Comparison of ENCODE assay signal across 8 mouse cellular contexts in the genomic region with DNA sequence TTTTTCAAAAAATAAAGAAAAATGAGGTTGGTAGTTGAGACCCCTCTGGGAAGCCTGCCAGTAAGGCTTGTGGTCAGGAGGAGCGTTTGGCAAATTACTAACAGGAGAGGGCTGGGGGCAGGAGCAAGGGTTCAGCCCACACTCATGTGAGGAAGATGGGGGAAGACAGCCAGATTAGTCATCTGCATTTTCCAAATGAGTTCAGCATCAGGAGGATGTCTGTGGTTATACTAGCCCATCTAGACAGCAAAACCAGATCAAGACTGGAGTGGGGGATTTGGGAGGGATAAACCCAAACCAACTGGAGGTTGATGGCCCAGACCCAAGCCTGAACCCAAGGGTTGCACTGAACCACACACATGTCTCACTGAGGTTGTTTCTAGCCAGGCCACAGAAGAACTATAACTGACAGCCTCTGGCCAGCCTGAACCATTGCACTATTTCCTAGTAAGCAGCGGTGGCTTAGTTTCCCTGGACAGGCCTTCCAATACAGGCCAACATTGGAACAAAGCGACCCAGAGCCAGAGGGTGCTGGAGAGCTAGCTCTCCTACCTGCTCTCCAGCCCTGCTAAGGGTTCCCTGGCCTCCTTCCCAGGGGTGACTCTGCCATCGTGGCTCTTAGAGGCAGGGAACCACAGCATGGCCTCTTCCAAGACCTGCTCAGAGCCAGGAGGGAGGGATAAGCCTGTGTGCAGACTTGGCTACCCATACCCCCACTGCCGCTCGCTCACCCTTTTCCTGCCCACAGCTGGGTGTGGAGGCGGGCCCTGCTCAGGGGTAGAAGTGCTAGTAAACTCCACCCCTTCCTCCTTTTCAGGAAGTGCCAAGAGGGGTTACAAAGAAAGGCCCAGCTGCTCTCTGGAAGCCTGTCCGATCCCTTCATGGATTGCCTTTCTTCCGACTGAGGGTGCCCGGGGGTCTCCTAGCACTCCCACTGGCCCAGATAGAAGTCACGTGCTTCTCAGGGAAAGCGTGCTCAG. TPM values are rescaled to one million over a fixed set of nuclear protein-coding genes. Genes with fewer than 3 reads are reported as not detected.
DNase-seq lines count a peak whose midpoint lies in the region; ATAC-seq lines count a peak whose summit lies in the region.

No protein-coding gene starts in this region.

- 64% methylated on average over 12 of the region's 12 CpGs for WGBS in embryonic facial prominence, embryonic 12.5 days
- 59% methylated on average over 12 of the region's 12 CpGs for WGBS in limb, embryonic 15.5 days
- 57% methylated on average over 12 of the region's 12 CpGs for WGBS in neural tube, embryonic 13.5 days

- H3K27me3 ChIP-seq in embryonic facial prominence, embryonic 12.5 days, result no peaks in the 10 kb centered on the region
- no peaks in the 10 kb centered on the region for H3K27me3 ChIP-seq in limb, embryonic 15.5 days
- H3K27me3 ChIP-seq in neural tube, embryonic 13.5 days, result peaks cover 10% of the 10 kb centered on the region

- H3K27ac ChIP-seq in embryonic facial prominence, embryonic 12.5 days, result peak overlapping the region; percentile 77
- peak overlapping the region; percentile 80 for H3K27ac ChIP-seq in limb, embryonic 15.5 days
- H3K27ac ChIP-seq in neural tube, embryonic 13.5 days (replicated peaks), result peak overlapping the region; percentile 20; the same call in 1 of the 2 replicates

- H3K4me1 ChIP-seq in embryonic facial prominence, embryonic 12.5 days, result peaks cover 29% of the 10 kb centered on the region
- peaks cover 25% of the 10 kb centered on the region for H3K4me1 ChIP-seq in limb, embryonic 15.5 days
- H3K4me1 ChIP-seq in neural tube, embryonic 13.5 days (replicated peaks), result peaks cover 11% of the 10 kb centered on the region; the same call in 1 of the 2 replicates

- ATAC-seq in embryonic facial prominence, embryonic 12.5 days (ENCODE audit: insufficient number of reproducible peaks, insufficient read depth, low FRiP score, low TSS enrichment), result no peak
- ATAC-seq in limb, embryonic 15.5 days (ENCODE audit: insufficient number of reproducible peaks, low FRiP score, low TSS enrichment, low read depth), result peak; percentile 40; the same call in 1 of the 2 replicates
- ATAC-seq in neural tube, embryonic 13.5 days (ENCODE audit: low read depth), result no peak

- intact Hi-C loops in heart, postnatal 14 days (cut with DNase I), result no loop called here

- no peak overlapping the region for H3K4me3 ChIP-seq in embryonic facial prominence, embryonic 12.5 days
- H3K4me3 ChIP-seq in limb, embryonic 15.5 days, result no peak overlapping the region
- H3K4me3 ChIP-seq in neural tube, embryonic 13.5 days, result no peak overlapping the region

- H3K4me2 ChIP-seq in embryonic facial prominence, embryonic 12.5 days (replicated peaks), result no peak overlapping the region
- peak overlapping the region; percentile 15; the same call in 1 of the 2 replicates for H3K4me2 ChIP-seq in limb, embryonic 15.5 days
- no peak overlapping the region for H3K4me2 ChIP-seq in neural tube, embryonic 13.5 days

- H3K9ac ChIP-seq in embryonic facial prominence, embryonic 12.5 days, result no peak overlapping the region
- no peak overlapping the region for H3K9ac ChIP-seq in limb, embryonic 15.5 days
- H3K9ac ChIP-seq in neural tube, embryonic 13.5 days, result no peak overlapping the region

- H3K36me3 ChIP-seq in embryonic facial prominence, embryonic 12.5 days, result no peaks in the 10 kb centered on the region
- no peaks in the 10 kb centered on the region for H3K36me3 ChIP-seq in limb, embryonic 15.5 days
- no peaks in the 10 kb centered on the region for H3K36me3 ChIP-seq in neural tube, embryonic 13.5 days

- H3K9me3 ChIP-seq in embryonic facial prominence, embryonic 12.5 days, result no peaks in the 10 kb centered on the region
- H3K9me3 ChIP-seq in limb, embryonic 15.5 days, result no peaks in the 10 kb centered on the region
- no peaks in the 10 kb centered on the region for H3K9me3 ChIP-seq in neural tube, embryonic 13.5 days

- DNase-seq in spleen, adult 18-20 months, result peak; percentile 73 to 74
- DNase-seq in spleen, adult 12 weeks (ENCODE audit: low spot score), result no peak
- peak; percentile 59 to 65 for DNase-seq in heart, postnatal 14 days
- no peak for DNase-seq in right cerebral cortex, adult 18-20 months
- no peak for DNase-seq in layer of hippocampus, postnatal 36 days

RNA-seq across cellular contexts. Expression of gene Piezo1, which starts 5.2 kb away (rescaled TPM):
- 11.6 and 16.7 TPM in 2 replicates for polyA plus RNA-seq in embryonic facial prominence, embryonic 12.5 days (2016; fragmentation: Nextera tagmentation; extraction: Ambion mirVana)
- 10 to 100 TPM; 27.2 to 30.2 TPM for total RNA-seq in heart, postnatal 14 days (2021)
- polyA plus RNA-seq in limb, embryonic 15.5 days (2015; fragmentation: Nextera tagmentation; extraction: Ambion mirVana), result 17.5 and 23.3 TPM in 2 replicates
- 3.2 and 6.2 TPM in 2 replicates for polyA plus RNA-seq in neural tube, embryonic 13.5 days (2015; fragmentation: Nextera tagmentation; extraction: Ambion mirVana)
- total RNA-seq in layer of hippocampus, postnatal 36 days (2021), result 1 to 10 TPM; 3.1 to 4.4 TPM

RNA-seq across cellular contexts. Expression of gene Cdt1, which starts 11.5 kb away (rescaled TPM):
- polyA plus RNA-seq in embryonic facial prominence, embryonic 12.5 days (2016; fragmentation: Nextera tagmentation; extraction: Ambion mirVana), result 41.2 and 41.6 TPM in 2 replicates
- 1 to 10 TPM; 3.6 to 4.6 TPM for total RNA-seq in heart, postnatal 14 days (2021)
- 31.8 and 36.1 TPM in 2 replicates for polyA plus RNA-seq in limb, embryonic 15.5 days (2015; fragmentation: Nextera tagmentation; extraction: Ambion mirVana)
- 7.3 and 9.2 TPM in 2 replicates for polyA plus RNA-seq in neural tube, embryonic 13.5 days (2015; fragmentation: Nextera tagmentation; extraction: Ambion mirVana)
- total RNA-seq in layer of hippocampus, postnatal 36 days (2021), result 1 to 10 TPM; 1.4 to 1.9 TPM

RNA-seq across cellular contexts. Expression of gene Aprt, which starts 20.4 kb away (rescaled TPM):
- 289 and 298 TPM in 2 replicates for polyA plus RNA-seq in embryonic facial prominence, embryonic 12.5 days (2016; fragmentation: Nextera tagmentation; extraction: Ambion mirVana)
- total RNA-seq in heart, postnatal 14 days (2021), result 10 to 100 TPM; 32.7 to 34.5 TPM
- polyA plus RNA-seq in limb, embryonic 15.5 days (2015; fragmentation: Nextera tagmentation; extraction: Ambion mirVana), result 268 and 295 TPM in 2 replicates
- polyA plus RNA-seq in neural tube, embryonic 13.5 days (2015; fragmentation: Nextera tagmentation; extraction: Ambion mirVana), result 133 and 161 TPM in 2 replicates
- total RNA-seq in layer of hippocampus, postnatal 36 days (2021), result 10 to 100 TPM; 61.5 to 65.4 TPM

RNA-seq across cellular contexts. Expression of gene Galns, which starts 54.9 kb away (rescaled TPM):
- 7.1 and 7.4 TPM in 2 replicates for polyA plus RNA-seq in embryonic facial prominence, embryonic 12.5 days (2016; fragmentation: Nextera tagmentation; extraction: Ambion mirVana)
- total RNA-seq in heart, postnatal 14 days (2021), result 1 to 10 TPM; 3.5 to 4.1 TPM
- polyA plus RNA-seq in limb, embryonic 15.5 days (2015; fragmentation: Nextera tagmentation; extraction: Ambion mirVana), result 12.0 and 16.6 TPM in 2 replicates
- 5.5 and 6.5 TPM in 2 replicates for polyA plus RNA-seq in neural tube, embryonic 13.5 days (2015; fragmentation: Nextera tagmentation; extraction: Ambion mirVana)
- total RNA-seq in layer of hippocampus, postnatal 36 days (2021), result 10 to 100 TPM in 1 of 2 experiments, 1 to 10 TPM in 1; 9.5 to 11.4 TPM

RNA-seq across cellular contexts. Expression of gene Trappc2l, which starts 55.1 kb away (rescaled TPM):
- 46.3 and 56.3 TPM in 2 replicates for polyA plus RNA-seq in embryonic facial prominence, embryonic 12.5 days (2016; fragmentation: Nextera tagmentation; extraction: Ambion mirVana)
- total RNA-seq in heart, postnatal 14 days (2021), result 10 to 100 TPM; 45.9 to 57.2 TPM
- polyA plus RNA-seq in limb, embryonic 15.5 days (2015; fragmentation: Nextera tagmentation; extraction: Ambion mirVana), result 48.9 and 60.1 TPM in 2 replicates
- 84.7 and 101 TPM in 2 replicates for polyA plus RNA-seq in neural tube, embryonic 13.5 days (2015; fragmentation: Nextera tagmentation; extraction: Ambion mirVana)
- total RNA-seq in layer of hippocampus, postnatal 36 days (2021), result 10 to 100 TPM; 79.1 to 87.3 TPM

Comparison
In these comparisons a context has a peak if more than half of its experiments do, and no peak if none do; other contexts are left out.
1. DNase-seq: peak in spleen, adult 18-20 months (2 of 2) and heart, postnatal 14 days (2 of 2); none in spleen, adult 12 weeks (single experiment), right cerebral cortex, adult 18-20 months (single experiment) and layer of hippocampus, postnatal 36 days (0 of 2).
2. H3K27ac ChIP-seq: peak in every context shown above with its lines; median percentile 80 in limb, embryonic 15.5 days; 77 in embryonic facial prominence, embryonic 12.5 days; 20 in neural tube, embryonic 13.5 days.